Mouse (Mus musculus): Measurements from ENCODE around the gene Samd4.

- TF ChIP-seq GATA1 (IDR thresholded peaks at IDR 0.05; ENCODE audit: borderline replicate concordance, low read length) (no peak), FLI1 (IDR thresholded peaks at IDR 0.05; ENCODE audit: low read length) (no peak)
Observed at GRCm38 (mm10) chr14:46882431-46883067, at the start of gene Samd4.

Measured in megakaryocyte, embryonic 14.5 days (primary cell).